Mouse (Mus musculus) lung, adult 2 months (tissue): ENCODE measurements around the gene B9d1.

Experiments
- CTCF ChIP-seq: fragments of 200-500 bp; IDR thresholded peaks from 2 replicates; pipeline ENCODE4 v1.5.1; 2011; ENCODE audit warnings: mild to moderate bottlenecking, low read length, control low read depth; ENCODE audit not compliant: insufficient read depth
- POLR2A ChIP-seq: fragments of 200-500 bp; IDR thresholded peaks from 2 replicates; pipeline ENCODE4 v1.6.1; 2011; ENCODE audit warnings: low read depth, mild to moderate bottlenecking, control low read depth, low read length, borderline replicate concordance; ENCODE audit errors: extremely low read depth

DNA sequence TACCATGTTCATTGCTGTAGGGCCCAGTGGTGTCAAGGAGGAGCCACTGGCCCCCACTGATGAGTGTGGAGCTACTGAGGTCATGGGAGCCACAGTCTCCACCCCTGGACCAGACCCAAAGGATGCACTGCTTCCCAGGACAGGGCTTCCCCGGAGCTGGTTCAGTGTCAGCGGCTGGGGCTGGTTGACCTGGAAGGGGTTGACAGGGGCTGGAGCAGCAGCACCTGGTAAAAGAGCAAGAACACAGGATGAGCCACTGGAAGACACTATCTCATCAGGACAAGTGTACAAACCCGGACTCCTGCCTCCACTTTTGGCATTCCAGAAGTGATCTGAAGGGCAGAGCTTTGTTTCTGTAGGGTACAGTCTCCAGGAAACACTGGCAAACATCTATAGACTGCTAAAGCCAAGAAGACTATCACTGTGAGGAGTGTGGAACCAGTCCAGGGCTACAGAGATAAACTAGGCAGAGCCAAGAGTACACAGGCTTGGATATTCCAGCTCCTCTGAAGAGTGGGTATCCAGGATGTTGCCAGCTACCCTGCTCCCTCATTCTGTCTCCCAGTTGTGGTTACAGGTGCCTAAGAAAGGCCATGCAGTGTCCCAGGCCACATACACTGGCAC lies 14.7 kb downstream of the B9d1 start:
- TF ChIP-seq POLR2A (no peak), CTCF (no peak)
